Mouse (Mus musculus): ENCODE results near the gene Ncr1. TPM values are rescaled to one million over a fixed set of nuclear protein-coding genes. Genes with fewer than 3 reads are reported as not detected.

Ncr1 gene
- not detected in 2 replicates for polyA plus RNA-seq (2015; fragmentation: Nextera tagmentation; extraction: Ambion mirVana)

GRCm38 (mm10) chr7:4337509-4337908 lies at the start of gene Ncr1:
Gene Ncr1 (plus strand): TSS chr7:4337724.

Small RNA genes within 50 kb of the gene (microRNA-seq; reads per million reads assigned to microRNA genes)
- gene Gm24752 = 0 reads per million in 2 experiments
- gene Gm25349 = 0 reads per million in 2 experiments

Other genes with a start within 250 kb of the Ncr1 start
- gene Ttyh1, start 218.3 kb upstream of the Ncr1 start, polyA plus RNA-seq (2015; fragmentation: Nextera tagmentation; extraction: Ambion mirVana) = 3.1 and 3.3 TPM in 2 replicates
- 20.8 and 22.7 TPM in 2 replicates for gene Leng8, start 200.7 kb upstream of the Ncr1 start, polyA plus RNA-seq (2015; fragmentation: Nextera tagmentation; extraction: Ambion mirVana)
- gene Leng9, start 187.3 kb upstream of the Ncr1 start, polyA plus RNA-seq (2015; fragmentation: Nextera tagmentation; extraction: Ambion mirVana) = 3.2 and 4.1 TPM in 2 replicates
- 36.6 and 37.6 TPM in 2 replicates for gene Cdc42ep5, start 172.9 kb upstream of the Ncr1 start, polyA plus RNA-seq (2015; fragmentation: Nextera tagmentation; extraction: Ambion mirVana)
- 0.09 and 0.13 TPM in 2 replicates for gene Lilra5, start 100.0 kb upstream of the Ncr1 start, polyA plus RNA-seq (2015; fragmentation: Nextera tagmentation; extraction: Ambion mirVana)
- gene Gp6, start 60.0 kb downstream of the Ncr1 start, polyA plus RNA-seq (2015; fragmentation: Nextera tagmentation; extraction: Ambion mirVana) = not detected in 2 replicates
- gene Rdh13, start 107.9 kb downstream of the Ncr1 start, polyA plus RNA-seq (2015; fragmentation: Nextera tagmentation; extraction: Ambion mirVana) = 19.4 and 23.9 TPM in 2 replicates
- gene Eps8l1, start 123.0 kb downstream of the Ncr1 start, polyA plus RNA-seq (2015; fragmentation: Nextera tagmentation; extraction: Ambion mirVana) = 0.76 and 5.7 TPM in 2 replicates
- 25.2 and 28.3 TPM in 2 replicates for gene Ppp1r12c, start 164.0 kb downstream of the Ncr1 start, polyA plus RNA-seq (2015; fragmentation: Nextera tagmentation; extraction: Ambion mirVana)
- 884 and 1,161 TPM in 2 replicates for gene Tnnt1, start 178.7 kb downstream of the Ncr1 start, polyA plus RNA-seq (2015; fragmentation: Nextera tagmentation; extraction: Ambion mirVana)
- 3.2 and 3.4 TPM in 2 replicates for gene Tnni3, start 186.5 kb downstream of the Ncr1 start, polyA plus RNA-seq (2015; fragmentation: Nextera tagmentation; extraction: Ambion mirVana)
- gene Dnaaf3, start 194.7 kb downstream of the Ncr1 start, polyA plus RNA-seq (2015; fragmentation: Nextera tagmentation; extraction: Ambion mirVana) = 0.27 and 0.55 TPM in 2 replicates
- 0.10 and 0.31 TPM in 2 replicates for gene Syt5, start 209.8 kb downstream of the Ncr1 start, polyA plus RNA-seq (2015; fragmentation: Nextera tagmentation; extraction: Ambion mirVana)